Mouse (Mus musculus) C2C12 (cell line): ENCODE data around the gene Actc1. TPM values are rescaled to one million over a fixed set of nuclear protein-coding genes. Genes with fewer than 3 reads are reported as not detected.
A peak's percentile ranks its signal among the peaks of the same experiment; 100 is the strongest.

Experiments
- H3K27me3 ChIP-seq: one replicate; pipeline ENCODE4 v1.6.1; 2011; ENCODE audit not compliant: control insufficient read depth, insufficient read depth, insufficient read length
- H3K36me3 ChIP-seq: one replicate; pipeline ENCODE4 v1.6.1; 2011; ENCODE audit not compliant: control insufficient read depth, insufficient read depth
- H3K4me3 ChIP-seq: one replicate; pipeline ENCODE4 v1.5.1; 2011; ENCODE audit warnings: mild to moderate bottlenecking, control low read depth; ENCODE audit not compliant: poor library complexity, insufficient read depth, severe bottlenecking
- H3K79me2 ChIP-seq: one replicate; pipeline ENCODE4 v1.6.1; 2011; ENCODE audit not compliant: control insufficient read depth, insufficient read depth
- H3K79me3 ChIP-seq: one replicate; pipeline ENCODE4 v1.6.1; 2011; ENCODE audit warnings: low read depth, control low read depth
- H3ac ChIP-seq: one replicate; pipeline ENCODE3; 2011; ENCODE audit warnings: low read depth; ENCODE audit not compliant: control insufficient read depth, insufficient read length
- CEBPB ChIP-seq: IDR thresholded peaks from one replicate; pipeline ENCODE4 v1.6.1; 2011; ENCODE audit warnings: low read depth, mild to moderate bottlenecking, control low read depth, moderate library complexity
- CTCF ChIP-seq: IDR thresholded peaks from one replicate; pipeline ENCODE4 v1.5.1; 2011; ENCODE audit not compliant: control insufficient read depth, insufficient read depth, insufficient read length
- FOSL1 ChIP-seq: IDR thresholded peaks from one replicate; pipeline ENCODE4 v1.8.0; 2011; ENCODE audit warnings: mild to moderate bottlenecking, low read length; ENCODE audit not compliant: poor library complexity, insufficient read depth, severe bottlenecking
- MAX ChIP-seq: IDR thresholded peaks from one replicate; pipeline ENCODE4 v1.6.1; 2011; ENCODE audit warnings: mild to moderate bottlenecking, control low read depth
- MYOD1 ChIP-seq: IDR thresholded peaks from one replicate; pipeline ENCODE4 v1.6.1; 2011; ENCODE audit warnings: low read depth; ENCODE audit not compliant: control insufficient read depth, insufficient read length
- MYOG ChIP-seq: IDR thresholded peaks from one replicate; pipeline ENCODE4 v1.6.1; 2011; ENCODE audit not compliant: control insufficient read depth, insufficient read length; ENCODE audit errors: extremely low read depth
- USF1 ChIP-seq: IDR thresholded peaks from one replicate; pipeline ENCODE4 v1.6.1; 2011; ENCODE audit warnings: low read depth, mild to moderate bottlenecking, control low read depth, moderate library complexity
- polyA plus RNA-seq: library from polyadenylated mRNA; unstranded; fragments of >200 nt; fragmentation: generic; extraction: Trizol; gene quantifications from one replicate; pipeline ENCODE4 v1.2.1, GENCODE M21; 2012; ENCODE audit warnings: missing spikeins

The Actc1 gene
- polyA plus RNA-seq, 1 experiment = 8.0 TPM

- H3K79me3 ChIP-seq = no peaks in the 10 kb centered on the region
- no peak overlapping the region for H3K4me3 ChIP-seq
- no peaks in the 10 kb centered on the region for H3K79me2 ChIP-seq
- TF ChIP-seq CTCF (no peak), MYOD1 (no peak), CEBPB (no peak), MAX (no peak), FOSL1 (no peak), USF1 (no peak), MYOG (no peak)
- H3K36me3 ChIP-seq = peaks cover 25% of the 10 kb centered on the region
- no peaks in the 10 kb centered on the region for H3K27me3 ChIP-seq
- H3ac ChIP-seq = no peak overlapping the region
Measured at GRCm38 (mm10) chr2:114096570-114096969, 43.2 kb upstream of the Actc1 start.

- TF ChIP-seq USF1 = no peak
- TF ChIP-seq CTCF = no peak
- no peak for TF ChIP-seq MYOG
- no peak for TF ChIP-seq MYOD1
- no peak for TF ChIP-seq MAX
- no peak for TF ChIP-seq CEBPB
- TF ChIP-seq FOSL1 = no peak
- no peak overlapping the region for H3K4me3 ChIP-seq
- H3K27me3 ChIP-seq = no peaks in the 10 kb centered on the region
- peaks cover 20% of the 10 kb centered on the region for H3K36me3 ChIP-seq
- no peaks in the 10 kb centered on the region for H3K79me2 ChIP-seq
- H3K79me3 ChIP-seq = no peaks in the 10 kb centered on the region
- H3ac ChIP-seq = no peak overlapping the region
Measured at GRCm38 (mm10) chr2:114095348-114095747, 42.0 kb upstream of the Actc1 start.

GRCm38 (mm10) chr2:114094696-114095095 lies 41.3 kb upstream of the Actc1 start:
- peaks cover 17% of the 10 kb centered on the region for H3K36me3 ChIP-seq
- no peak overlapping the region for H3ac ChIP-seq
- TF ChIP-seq CTCF (peak; percentile 27), CEBPB (no peak)
- no peaks in the 10 kb centered on the region for H3K79me3 ChIP-seq
- H3K4me3 ChIP-seq = no peak overlapping the region
- H3K27me3 ChIP-seq = no peaks in the 10 kb centered on the region
- H3K79me2 ChIP-seq = no peaks in the 10 kb centered on the region

GRCm38 (mm10) chr2:114093577-114093976 lies 40.2 kb upstream of the Actc1 start:
- Histone ChIP-seq H3K4me3 (no peak overlapping the region), H3ac (no peak overlapping the region), H3K79me3 (no peaks in the 10 kb centered on the region), H3K36me3 (peaks cover 9% of the 10 kb centered on the region), H3K79me2 (no peaks in the 10 kb centered on the region), H3K27me3 (no peaks in the 10 kb centered on the region)
- no peak for TF ChIP-seq MAX
- no peak for TF ChIP-seq CTCF

- H3ac ChIP-seq = no peak overlapping the region
- TF ChIP-seq FOSL1 (no peak), MYOD1 (no peak), MYOG (no peak), CEBPB (no peak), CTCF (no peak), USF1 (no peak), MAX (no peak)
- no peaks in the 10 kb centered on the region for H3K27me3 ChIP-seq
- no peaks in the 10 kb centered on the region for H3K79me2 ChIP-seq
- no peak overlapping the region for H3K4me3 ChIP-seq
- no peaks in the 10 kb centered on the region for H3K79me3 ChIP-seq
- H3K36me3 ChIP-seq = no peaks in the 10 kb centered on the region
Measured at GRCm38 (mm10) chr2:114089862-114090261, 36.5 kb upstream of the Actc1 start.

GRCm38 (mm10) chr2:114087271-114087670 lies 33.9 kb upstream of the Actc1 start:
- Histone ChIP-seq H3K27me3 (no peaks in the 10 kb centered on the region), H3ac (no peak overlapping the region), H3K4me3 (no peak overlapping the region), H3K79me3 (no peaks in the 10 kb centered on the region), H3K79me2 (no peaks in the 10 kb centered on the region), H3K36me3 (no peaks in the 10 kb centered on the region)
- peak; percentile 60 for TF ChIP-seq MYOD1
- TF ChIP-seq MAX = no peak
- TF ChIP-seq FOSL1 = peak; percentile 29
- TF ChIP-seq CTCF = no peak

- Histone ChIP-seq H3K36me3 (no peaks in the 10 kb centered on the region), H3K27me3 (peaks cover 7% of the 10 kb centered on the region), H3K79me3 (no peaks in the 10 kb centered on the region), H3ac (no peak overlapping the region), H3K79me2 (no peaks in the 10 kb centered on the region), H3K4me3 (no peak overlapping the region)
- TF ChIP-seq FOSL1 = no peak
Measured at GRCm38 (mm10) chr2:114071876-114072275, 18.5 kb upstream of the Actc1 start.
